Mouse (Mus musculus): ENCODE results near the gene Rgs7.

DNA sequence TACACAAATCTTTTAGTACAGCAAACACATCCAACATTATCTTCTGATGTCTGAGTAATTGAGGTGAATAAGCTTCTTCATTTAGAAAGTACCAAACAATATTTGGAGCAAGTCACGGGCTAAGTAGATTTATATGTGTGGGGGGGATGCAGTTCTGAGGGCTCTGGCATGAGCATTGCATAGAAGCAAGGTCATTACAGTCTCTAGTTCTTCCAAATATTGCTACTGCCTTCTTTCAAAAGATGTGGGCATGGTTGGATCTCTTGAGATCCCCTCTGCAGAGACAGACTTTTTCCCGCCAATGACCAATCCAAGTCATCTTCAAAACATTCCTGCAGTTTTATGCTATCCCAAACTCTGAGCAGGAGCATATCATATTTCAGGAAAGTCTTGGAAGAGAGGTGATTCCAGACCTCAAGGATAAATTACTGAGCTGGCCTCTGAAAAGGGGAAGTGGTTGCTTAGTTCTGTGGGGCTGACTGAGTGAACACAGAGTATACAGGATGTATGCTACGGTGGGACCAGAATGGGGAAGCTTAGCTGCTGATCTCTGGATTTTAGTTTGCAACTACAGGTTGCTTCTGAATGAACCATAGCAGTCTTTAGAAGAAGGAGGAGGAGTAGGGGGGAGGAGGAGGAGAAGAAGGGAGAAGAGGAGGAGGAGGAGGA lies 32.5 kb upstream of the Rgs7 start:
- no peak for TF ChIP-seq CTCF (IDR thresholded peaks at IDR 0.05; ENCODE audit: low read depth, low read length)
- no peak for TF ChIP-seq POLR2A (IDR thresholded peaks at IDR 0.05; ENCODE audit: insufficient read depth, low read length)
